Mouse (Mus musculus) MEL (cell line): Measurements from ENCODE around the gene C1qb.

Source experiments
- CHD1 ChIP-seq: IDR thresholded peaks from 2 replicates; pipeline ENCODE4 v1.6.1; 2012; ENCODE audit warnings: low read depth, mild to moderate bottlenecking, inconsistent platforms, low read length, improper control_type of control experiment
- CHD2 ChIP-seq: IDR thresholded peaks from 2 replicates; pipeline ENCODE4 v1.6.1; 2011; ENCODE audit warnings: low read length, improper control_type of control experiment
- CTCF ChIP-seq, 3 experiments: IDR thresholded peaks in 2 of 3; conservative IDR thresholded peaks in 1 of 3; 2 replicates each; pipeline ENCODE4 v1.5.1; 2011 to 2012; ENCODE audit warnings: low read length in 3 of 3, low read depth in 2 of 3, mild to moderate bottlenecking in 2 of 3, improper control_type of control experiment in 1 of 3, inconsistent platforms in 1 of 3, mixed read lengths in 1 of 3, moderate library complexity in 1 of 3; ENCODE audit not compliant: control insufficient read depth in 1 of 3, insufficient read depth in 1 of 3, poor library complexity in 1 of 3, severe bottlenecking in 1 of 3
- MAFK ChIP-seq: IDR thresholded peaks from 2 replicates; pipeline ENCODE4 v1.6.1; 2011; ENCODE audit warnings: low read depth, mild to moderate bottlenecking, low read length, improper control_type of control experiment, borderline replicate concordance
- MAX ChIP-seq: IDR thresholded peaks from 2 replicates; pipeline ENCODE4 v1.6.1; 2011; ENCODE audit warnings: low read length, improper control_type of control experiment
- MXI1 ChIP-seq: IDR thresholded peaks from 2 replicates; pipeline ENCODE4 v1.6.1; 2011; ENCODE audit warnings: mild to moderate bottlenecking, low read depth, low read length, improper control_type of control experiment
- POLR2A ChIP-seq, 2 experiments: IDR thresholded peaks; 2 replicates each; pipeline ENCODE4 v1.6.1; 2011 to 2012; ENCODE audit warnings: low read length in 2 of 2, mild to moderate bottlenecking in 2 of 2, control low read depth in 1 of 2, improper control_type of control experiment in 1 of 2, low read depth in 1 of 2, moderate library complexity in 1 of 2; ENCODE audit not compliant: control insufficient read depth in 1 of 2, insufficient read depth in 1 of 2, poor library complexity in 1 of 2
- RAD21 ChIP-seq: IDR thresholded peaks from 2 replicates; pipeline ENCODE4 v1.6.1; 2011; ENCODE audit warnings: mild to moderate bottlenecking, low read depth, low read length, improper control_type of control experiment
- TAL1 ChIP-seq: IDR thresholded peaks from 2 replicates; pipeline ENCODE4 v1.6.1; 2012; ENCODE audit warnings: mild to moderate bottlenecking, inconsistent platforms, low read length, moderate library complexity, mixed read lengths
- UBTF ChIP-seq: IDR thresholded peaks from 2 replicates; pipeline ENCODE4 v1.6.1; 2012; ENCODE audit warnings: low read depth, mild to moderate bottlenecking, inconsistent platforms, low read length, improper control_type of control experiment, moderate library complexity, borderline replicate concordance; ENCODE audit not compliant: insufficient read depth
- USF1 ChIP-seq: IDR thresholded peaks from 2 replicates; pipeline ENCODE4 v1.6.1; 2014; ENCODE audit warnings: low read depth, mild to moderate bottlenecking, inconsistent platforms, low read length, improper control_type of control experiment, moderate library complexity
- USF2 ChIP-seq, 2 experiments: IDR thresholded peaks; 2 replicates each; pipeline ENCODE4 v1.6.1; 2011 to 2012; ENCODE audit warnings: improper control_type of control experiment in 2 of 2, low read length in 2 of 2, borderline replicate concordance in 1 of 2, inconsistent platforms in 1 of 2, low read depth in 1 of 2, mild to moderate bottlenecking in 1 of 2; ENCODE audit not compliant: insufficient read depth in 1 of 2
- ZMIZ1 ChIP-seq: IDR thresholded peaks from 2 replicates; pipeline ENCODE4 v1.6.1; 2012; ENCODE audit warnings: low read depth, mild to moderate bottlenecking, inconsistent platforms, low read length, improper control_type of control experiment, moderate library complexity
- ZNF384 ChIP-seq: IDR thresholded peaks from 2 replicates; pipeline ENCODE4 v1.6.1; 2012; ENCODE audit warnings: low read depth, mild to moderate bottlenecking, inconsistent platforms, low read length, improper control_type of control experiment

DNA sequence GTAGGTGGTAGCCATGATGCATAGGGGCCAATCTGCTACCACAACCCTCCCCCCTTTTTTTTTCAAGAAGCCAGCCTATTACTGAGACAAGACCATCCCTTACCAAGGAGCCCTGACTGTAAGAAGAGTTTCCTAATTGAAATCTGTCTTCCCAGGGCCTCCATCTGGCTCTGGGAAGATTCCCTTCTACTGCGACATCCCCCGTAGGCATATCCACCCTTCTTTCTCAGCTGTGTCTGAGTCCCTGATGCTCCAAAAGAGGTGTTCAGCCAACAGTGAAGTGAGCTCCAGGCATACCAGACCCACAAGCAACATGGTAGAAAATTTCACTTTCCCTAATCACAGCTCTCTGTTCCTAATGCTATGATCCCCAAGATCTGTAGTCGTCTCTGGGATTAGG, 33.5 kb upstream of the C1qb start:
- TF ChIP-seq RAD21: no peak
- no peak for TF ChIP-seq MAFK
- TF ChIP-seq MAX: no peak
- no peak for TF ChIP-seq TAL1
- TF ChIP-seq MXI1: no peak
- no peak for TF ChIP-seq UBTF
- no peak for TF ChIP-seq CTCF (IDR thresholded peaks at IDR 0.05 in 2 of 3, conservative IDR thresholded peaks at IDR 0.05 in 1 of 3; ENCODE audit: control insufficient read depth in 1 of 3, insufficient read depth in 1 of 3, low read depth in 2 of 3, low read length in 3 of 3, poor library complexity in 1 of 3, severe bottlenecking in 1 of 3)
- TF ChIP-seq POLR2A (IDR thresholded peaks at IDR 0.05; ENCODE audit: control insufficient read depth in 1 of 2, insufficient read depth in 1 of 2, low read depth in 1 of 2, low read length in 2 of 2, poor library complexity in 1 of 2): no peak
- no peak for TF ChIP-seq USF1
- no peak for TF ChIP-seq CHD2
- TF ChIP-seq ZMIZ1: no peak
- no peak for TF ChIP-seq ZNF384
- TF ChIP-seq USF2 (IDR thresholded peaks at IDR 0.05; ENCODE audit: borderline replicate concordance in 1 of 2, insufficient read depth in 1 of 2, low read depth in 1 of 2, low read length in 2 of 2): no peak
- no peak for TF ChIP-seq CHD1
